Mouse (Mus musculus) spleen, adult 2 months (tissue): Measurements from ENCODE around the gene Naf1. TPM values are rescaled to one million over a fixed set of nuclear protein-coding genes. Genes with fewer than 3 reads are reported as not detected.

ENCODE experiments used
- DNase-seq, 2 experiments: peaks; one replicate each; pipeline versions ENCODE4 v3.0.0 to v3.0.0-alpha.2; 2012 to 2021; ENCODE audit warnings: low spot score in 2 of 2, low read depth in 1 of 2
- H3K27ac ChIP-seq: fragments of 200-500 bp; 2 replicates; pipeline ENCODE4 v1.5.1; 2012; ENCODE audit warnings: low read length, inconsistent platforms; ENCODE audit not compliant: insufficient read depth
- H3K27me3 ChIP-seq: fragments of 200-500 bp; 2 replicates; pipeline ENCODE4 v1.6.1; 2012; ENCODE audit warnings: mild to moderate bottlenecking, moderate library complexity, low read length, inconsistent platforms; ENCODE audit not compliant: control insufficient read depth, insufficient read depth
- H3K36me3 ChIP-seq: fragments of 200-500 bp; 2 replicates; pipeline ENCODE4 v1.6.1; 2012; ENCODE audit warnings: mild to moderate bottlenecking, low read length, inconsistent platforms; ENCODE audit not compliant: control insufficient read depth, insufficient read depth
- H3K4me1 ChIP-seq: fragments of 200-500 bp; 2 replicates; pipeline ENCODE4 v1.6.1; 2011; ENCODE audit warnings: inconsistent platforms; ENCODE audit not compliant: control insufficient read depth, insufficient read depth, insufficient read length
- H3K4me3 ChIP-seq: fragments of 200-500 bp; 2 replicates; pipeline ENCODE4 v1.5.1; 2011; ENCODE audit warnings: mild to moderate bottlenecking, inconsistent platforms; ENCODE audit not compliant: insufficient read depth, insufficient read length; ENCODE audit errors: extremely low read depth
- CTCF ChIP-seq: fragments of 200-500 bp; IDR thresholded peaks from 2 replicates; pipeline ENCODE4 v1.5.1; 2011; ENCODE audit warnings: mild to moderate bottlenecking, inconsistent platforms; ENCODE audit not compliant: insufficient read depth, insufficient read length, insufficient replicate concordance; ENCODE audit errors: extremely low read depth
- POLR2A ChIP-seq: fragments of 200-500 bp; IDR thresholded peaks from 2 replicates; pipeline ENCODE4 v1.6.1; 2011; ENCODE audit warnings: low read depth, low read length, inconsistent platforms
- WGBS: fragments of 180-500 bp; shearing (Covaris S2); methylation state at CpG from one replicate; pipeline ENCODE4 v1.1.7; 2018; 5-methylcytosine and 5-hydroxymethylcytosine counted together
- polyA plus RNA-seq: library from polyadenylated mRNA; depleted of rRNA; stranded (reverse); fragments of >200 nt; gene quantifications from 2 replicates; pipeline ENCODE4 v1.2.3, GENCODE M21; 2012

Naf1 gene
- polyA plus RNA-seq, 1 experiment: 2.5 TPM

DNA sequence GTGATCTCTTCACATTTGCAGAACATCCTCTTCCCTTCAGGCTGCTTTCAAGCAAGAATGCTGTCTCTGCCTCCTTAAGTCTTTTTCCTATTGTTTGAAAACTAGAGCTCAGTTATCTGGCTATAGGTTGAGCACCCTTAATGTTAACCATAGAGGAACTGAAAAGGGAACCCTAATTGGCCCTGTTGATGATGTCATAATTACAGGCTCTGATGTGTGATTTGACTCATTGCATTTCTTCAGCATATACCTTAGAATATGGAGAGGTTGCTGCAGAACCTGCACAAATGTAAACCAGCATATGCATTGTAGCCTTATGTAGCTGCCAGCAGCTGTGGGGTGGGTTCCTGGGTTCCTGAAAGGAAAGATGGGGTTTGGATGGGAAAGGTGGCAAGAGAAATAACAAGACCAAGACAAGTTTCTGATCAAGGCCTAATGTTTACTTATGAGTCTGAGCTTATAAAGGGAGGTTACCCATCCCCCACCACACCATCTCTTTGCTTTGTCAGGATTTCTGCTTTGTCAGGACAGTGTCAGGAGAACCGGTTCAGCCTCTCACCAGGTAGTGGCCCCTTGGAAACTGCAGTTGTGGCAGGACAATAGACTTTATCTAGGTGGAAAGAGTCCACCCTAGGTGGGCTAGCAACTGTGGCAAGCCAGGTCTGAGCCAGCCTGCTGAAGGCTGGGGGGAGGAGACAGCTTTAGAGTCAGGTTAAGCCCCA is 9.4 kb downstream of the Naf1 start:
- WGBS: 96% methylated on average over 1 of the region's 1 CpGs
- no peak for TF ChIP-seq POLR2A
- no peak for TF ChIP-seq CTCF
- Histone ChIP-seq H3K4me1 (no peaks in the 10 kb centered on the region), H3K27ac (no peak overlapping the region), H3K36me3 (no peaks in the 10 kb centered on the region), H3K27me3 (no peaks in the 10 kb centered on the region), H3K4me3 (no peak overlapping the region)
- no peak for DNase-seq

GRCm38 (mm10) chr8:66883866-66884265 is 23.8 kb downstream of the Naf1 start:
- Histone ChIP-seq H3K4me1 (no peaks in the 10 kb centered on the region), H3K4me3 (no peak overlapping the region), H3K36me3 (peaks cover 4% of the 10 kb centered on the region), H3K27ac (no peak overlapping the region), H3K27me3 (no peaks in the 10 kb centered on the region)
- WGBS: 68% methylated on average over 1 of the region's 1 CpGs
- DNase-seq: no peak
- TF ChIP-seq POLR2A (no peak), CTCF (no peak)

DNA sequence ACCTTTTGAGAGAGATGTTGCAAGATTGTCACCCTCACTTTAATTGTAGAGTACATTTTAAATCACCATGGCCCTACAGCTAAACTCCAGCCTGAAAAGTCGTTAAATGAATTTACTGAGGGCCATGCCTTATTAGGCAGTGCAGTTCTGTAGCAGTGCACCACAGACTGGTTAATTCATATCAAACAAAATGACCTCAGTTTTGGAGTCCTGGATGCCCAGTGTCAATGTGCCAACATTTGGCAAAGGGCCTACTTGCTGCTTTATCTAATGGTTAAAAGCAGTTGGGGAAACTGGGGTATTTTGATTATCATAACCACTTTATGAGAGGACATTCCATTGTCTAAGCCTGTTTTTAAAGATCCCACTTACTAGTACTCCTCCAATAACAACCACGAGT is 31.9 kb downstream of the Naf1 start:
- Histone ChIP-seq H3K27me3 (no peaks in the 10 kb centered on the region), H3K27ac (no peak overlapping the region), H3K36me3 (peaks cover 4% of the 10 kb centered on the region), H3K4me3 (no peak overlapping the region), H3K4me1 (no peaks in the 10 kb centered on the region)
- WGBS: 76% methylated on average over 2 of the region's 2 CpGs
- TF ChIP-seq CTCF (no peak), POLR2A (no peak)
- no peak for DNase-seq

- H3K4me3 ChIP-seq: no peak overlapping the region
- no peaks in the 10 kb centered on the region for H3K36me3 ChIP-seq
- TF ChIP-seq POLR2A: no peak
- TF ChIP-seq CTCF: no peak
- 71% methylated on average over 2 of the region's 2 CpGs for WGBS
- no peak overlapping the region for H3K27ac ChIP-seq
- no peaks in the 10 kb centered on the region for H3K4me1 ChIP-seq
- no peaks in the 10 kb centered on the region for H3K27me3 ChIP-seq
- no peak for DNase-seq
These were observed 45.0 kb downstream of the Naf1 start for GRCm38 (mm10) chr8:66905000-66905399.

DNA sequence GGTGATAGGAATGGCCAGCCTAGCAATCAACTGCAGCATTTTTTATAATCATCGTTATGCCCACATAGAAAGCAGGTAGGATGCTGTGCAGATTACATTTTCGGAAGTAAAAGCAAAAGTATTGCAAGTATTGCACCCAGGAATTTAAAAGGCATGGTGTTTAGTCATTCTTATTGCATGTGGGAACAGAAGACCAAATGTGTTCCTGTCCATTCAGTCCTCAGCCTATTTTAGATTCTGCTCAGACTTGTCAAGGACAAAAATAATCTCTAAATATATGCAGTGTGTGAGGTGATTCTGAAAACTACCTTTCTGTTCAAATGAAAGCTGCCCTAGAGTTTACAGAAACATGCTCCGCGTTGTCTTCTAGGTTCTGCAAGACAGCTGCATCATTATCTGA is 45.5 kb downstream of the Naf1 start:
- H3K27me3 ChIP-seq: no peaks in the 10 kb centered on the region
- no peak overlapping the region for H3K4me3 ChIP-seq
- TF ChIP-seq CTCF (no peak), POLR2A (no peak)
- DNase-seq: no peak
- H3K36me3 ChIP-seq: no peaks in the 10 kb centered on the region
- 89% methylated on average over 4 of the region's 4 CpGs for WGBS
- no peak overlapping the region for H3K27ac ChIP-seq
- no peaks in the 10 kb centered on the region for H3K4me1 ChIP-seq

DNA sequence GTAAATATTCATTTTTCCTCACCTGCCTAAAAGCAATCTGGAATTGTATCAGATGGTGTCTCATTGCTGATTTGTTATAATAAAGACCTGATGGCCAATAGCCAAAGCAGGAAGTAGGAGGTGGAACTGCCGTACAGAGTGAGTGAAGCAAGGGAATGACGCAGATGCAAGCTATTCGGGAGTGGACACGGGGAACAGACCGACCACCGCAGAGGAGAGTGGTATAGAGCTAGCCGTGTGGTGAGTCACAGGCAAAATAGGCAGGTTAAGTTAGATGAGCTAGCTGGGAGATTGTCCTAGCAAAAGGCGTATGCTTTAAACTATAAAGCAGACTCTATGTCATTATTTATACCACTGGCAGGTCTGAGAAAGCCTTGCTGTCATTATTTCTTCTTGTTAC is 46.1 kb downstream of the Naf1 start:
- Histone ChIP-seq H3K27me3 (no peaks in the 10 kb centered on the region), H3K27ac (no peak overlapping the region), H3K4me1 (no peaks in the 10 kb centered on the region), H3K4me3 (no peak overlapping the region), H3K36me3 (no peaks in the 10 kb centered on the region)
- DNase-seq: no peak
- 83% methylated on average over 8 of the region's 8 CpGs for WGBS
- TF ChIP-seq POLR2A (no peak), CTCF (no peak)

GRCm38 (mm10) chr8:66910684-66911083 is 50.7 kb downstream of the Naf1 start:
- H3K4me3 ChIP-seq: no peak overlapping the region
- H3K27ac ChIP-seq: no peak overlapping the region
- no peak for TF ChIP-seq POLR2A
- no peak for TF ChIP-seq CTCF
- DNase-seq: no peak
- no peaks in the 10 kb centered on the region for H3K27me3 ChIP-seq
- no peaks in the 10 kb centered on the region for H3K36me3 ChIP-seq
- no peaks in the 10 kb centered on the region for H3K4me1 ChIP-seq
- 70% methylated on average over 6 of the region's 6 CpGs for WGBS
